Mouse (Mus musculus) kidney, adult 2 months (tissue): ENCODE results near the gene Ttll11.

Experiments used
- CTCF ChIP-seq: fragments of 200-500 bp; conservative IDR thresholded peaks from 2 replicates; pipeline ENCODE4 v1.5.1; 2011; ENCODE audit warnings: low read depth, mild to moderate bottlenecking, control low read depth, low read length, moderate library complexity, mixed read lengths; ENCODE audit not compliant: insufficient read depth, insufficient read length
- POLR2A ChIP-seq: fragments of 200-500 bp; IDR thresholded peaks from one replicate; pipeline ENCODE4 v1.6.1; 2011; ENCODE audit warnings: low read depth, low read length, control low read depth

DNA sequence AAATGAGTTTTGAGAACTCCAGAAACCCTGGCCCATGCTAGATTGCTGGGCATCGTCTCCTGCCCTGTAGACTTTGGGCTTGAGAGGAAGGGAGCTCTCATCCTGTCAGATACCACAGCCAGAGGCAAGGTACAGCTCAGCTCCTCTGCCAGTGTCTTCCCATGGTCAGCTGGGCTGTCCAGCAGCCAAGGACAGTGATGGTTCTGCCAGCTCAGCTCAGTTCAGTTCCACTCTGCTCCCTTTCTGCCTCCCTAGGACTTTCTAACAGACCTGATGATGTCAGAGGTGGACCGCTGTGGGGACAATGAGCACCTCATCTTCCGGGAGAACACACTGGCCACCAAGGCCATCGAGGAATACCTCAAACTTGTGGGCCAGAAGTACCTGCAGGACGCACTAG lies 267.1 kb downstream of the Ttll11 start:
- TF ChIP-seq CTCF (no peak), POLR2A (no peak)
